Comparison of ENCODE assay signal across 1 mouse cellular context in the genomic region with DNA sequence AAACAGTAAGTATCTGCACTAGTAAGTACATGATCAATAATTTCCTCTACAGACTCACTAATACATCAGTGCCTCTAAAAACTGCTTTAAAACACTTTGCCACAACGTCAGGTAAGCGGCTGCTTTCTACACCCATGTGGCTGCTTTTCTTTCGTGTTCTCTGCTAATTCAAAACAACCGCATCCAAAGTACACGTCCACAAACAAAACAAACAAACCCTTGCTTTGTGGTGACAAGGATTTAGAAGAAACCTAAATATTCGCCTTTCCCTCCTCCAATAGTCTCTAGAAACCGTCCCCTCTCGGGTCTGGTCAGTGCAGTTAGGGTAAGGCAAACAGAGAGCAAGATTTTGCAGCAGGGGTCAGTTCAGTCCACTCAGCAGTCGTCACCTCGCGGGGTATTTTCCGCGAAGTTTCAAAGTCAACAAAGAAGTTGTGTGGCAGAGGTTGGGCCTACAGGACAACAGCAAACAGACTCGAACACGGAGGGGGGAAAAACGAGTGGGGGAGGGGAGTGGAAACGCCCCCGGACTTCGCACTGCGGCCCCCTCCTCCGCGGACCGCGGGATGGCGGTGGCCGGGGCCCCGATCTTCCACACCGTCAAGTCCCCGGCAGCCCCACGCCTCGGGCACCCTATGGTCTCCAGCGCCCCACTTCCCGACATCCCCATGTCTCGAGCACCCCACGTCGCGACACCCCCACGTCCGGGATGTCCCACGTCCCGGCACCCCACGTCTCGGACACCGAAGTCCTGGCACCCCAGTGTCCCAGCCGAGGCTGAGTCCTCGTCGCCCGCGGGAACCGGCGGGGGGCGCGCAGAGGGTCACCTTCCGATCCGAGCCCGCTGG.
TF ChIP-seq lines count a peak whose summit lies in the region.

No protein-coding gene starts in this region.

TF ChIP-seq in MEL, 35 proteins besides CTCF, POLR2A, EP300 and RAD21 (continued from another document):
- 0 out of 2 replicates have a peak, but pooled peaks have one; percentile 16 for TF ChIP-seq NELFE (IDR thresholded peaks at IDR 0.05; ENCODE audit: low read depth, low read length)
- no peak for TF ChIP-seq MAFK (IDR thresholded peaks at IDR 0.05; ENCODE audit: borderline replicate concordance, low read depth, low read length)
- TF ChIP-seq GATA1 (IDR thresholded peaks at IDR 0.05; ENCODE audit: low read depth, low read length): no peak
- no peak for TF ChIP-seq KAT2A (conservative IDR thresholded peaks at IDR 0.05; ENCODE audit: low read depth, low read length)
- TF ChIP-seq JUND (IDR thresholded peaks at IDR 0.05; ENCODE audit: low read depth, low read length): no peak
- TF ChIP-seq ZNF384 (IDR thresholded peaks at IDR 0.05; ENCODE audit: low read depth, low read length): no peak
- no peak for TF ChIP-seq NRF1 (IDR thresholded peaks at IDR 0.05; ENCODE audit: insufficient read depth, low read depth, low read length, poor library complexity, severe bottlenecking)
- peak; percentile 75 for TF ChIP-seq MXI1 (IDR thresholded peaks at IDR 0.05; ENCODE audit: low read depth, low read length)
- no peak for TF ChIP-seq GABPA (IDR thresholded peaks at IDR 0.05; ENCODE audit: low read depth, low read length)
- no peak for TF ChIP-seq POLR2AphosphoS5 (IDR thresholded peaks at IDR 0.05; ENCODE audit: borderline replicate concordance, low read depth, low read length)
- TF ChIP-seq E2F4 (IDR thresholded peaks at IDR 0.05; ENCODE audit: borderline replicate concordance, low read depth, low read length): no peak
- TF ChIP-seq ZKSCAN1 (IDR thresholded peaks at IDR 0.05; ENCODE audit: low read depth, low read length): no peak
- TF ChIP-seq CHD2 (IDR thresholded peaks at IDR 0.05; ENCODE audit: low read length): no peak
- no peak for TF ChIP-seq MEF2A (IDR thresholded peaks at IDR 0.05; ENCODE audit: extremely low read depth, insufficient replicate concordance, low read depth, low read length, poor library complexity, severe bottlenecking)
- 0 out of 2 replicates have a peak, but pooled peaks have one; percentile 6 for TF ChIP-seq SMC3 (IDR thresholded peaks at IDR 0.05; ENCODE audit: low read depth, low read length)
